Mouse (Mus musculus): Measurements from ENCODE around the gene Ctns.
A peak's percentile ranks its signal among the peaks of the same experiment; 100 is the strongest.

The Ctns gene

DNA sequence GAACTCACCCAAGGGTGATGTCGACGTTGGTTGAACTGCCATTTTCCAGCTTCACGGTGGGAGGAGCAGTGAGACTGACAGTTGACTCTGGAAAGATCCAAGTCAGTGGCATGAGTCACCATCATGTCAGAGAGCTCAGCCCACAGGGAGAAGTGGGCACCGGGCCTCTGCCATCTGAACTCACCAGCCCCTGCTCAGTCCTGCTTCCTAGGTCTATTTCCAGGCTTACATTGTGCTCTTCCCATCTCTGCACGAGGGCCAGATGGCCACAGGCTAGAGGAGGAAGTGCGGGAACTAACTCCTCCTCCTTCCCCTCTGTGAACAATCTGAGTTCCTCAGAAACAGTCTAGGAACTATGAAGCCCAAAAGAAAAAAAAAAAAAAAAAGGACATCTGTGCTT, 5.8 kb downstream of the Ctns start:
- peak; percentile 77 to 82 for DNase-seq

GRCm38 (mm10) chr11:73187231-73187630, 11.6 kb downstream of the Ctns start:
- no peak for DNase-seq

DNA sequence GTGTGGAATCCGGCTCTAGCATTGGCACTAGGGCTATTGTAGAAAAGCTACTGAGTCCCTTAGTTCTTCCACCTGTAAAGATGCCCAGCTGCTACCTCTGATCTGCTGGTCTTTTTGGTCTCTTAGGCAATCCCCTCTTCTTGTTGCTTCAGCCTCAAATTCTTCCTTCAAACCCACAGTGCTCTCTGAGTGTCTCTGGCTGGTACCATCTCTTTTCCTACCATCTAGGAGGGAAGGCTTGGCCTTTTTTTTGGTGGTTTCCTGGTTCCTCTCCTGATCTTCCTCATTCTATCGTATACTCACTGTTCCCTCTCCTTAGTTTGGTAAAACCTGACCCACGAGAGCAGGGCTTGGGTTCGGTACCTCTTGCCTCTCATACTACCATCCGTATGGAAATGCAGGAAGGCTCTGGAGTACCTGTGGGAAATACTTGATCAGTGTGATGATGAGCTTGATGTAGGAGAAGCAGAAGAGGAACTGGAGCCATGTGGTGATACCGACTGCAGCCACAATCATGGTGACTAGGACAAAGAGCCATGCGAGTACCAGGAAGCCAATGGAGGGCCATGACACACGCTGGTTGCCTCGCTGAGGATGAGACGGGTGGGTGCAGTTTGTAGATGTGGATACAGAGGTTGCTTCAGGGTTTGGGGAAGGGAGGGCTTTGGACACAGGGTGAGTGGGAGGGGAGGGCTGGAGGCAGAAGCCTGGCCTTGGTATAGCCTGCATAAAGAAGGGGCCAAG, 12.8 kb downstream of the Ctns start:
- DNase-seq, result no peak

GRCm38 (mm10) chr11:73177895-73178294, 20.9 kb downstream of the Ctns start:
- DNase-seq, result no peak

GRCm38 (mm10) chr11:73177509-73177875, 21.4 kb downstream of the Ctns start:
- peak in 1 of 2 experiments; percentile 64 for DNase-seq

DNA sequence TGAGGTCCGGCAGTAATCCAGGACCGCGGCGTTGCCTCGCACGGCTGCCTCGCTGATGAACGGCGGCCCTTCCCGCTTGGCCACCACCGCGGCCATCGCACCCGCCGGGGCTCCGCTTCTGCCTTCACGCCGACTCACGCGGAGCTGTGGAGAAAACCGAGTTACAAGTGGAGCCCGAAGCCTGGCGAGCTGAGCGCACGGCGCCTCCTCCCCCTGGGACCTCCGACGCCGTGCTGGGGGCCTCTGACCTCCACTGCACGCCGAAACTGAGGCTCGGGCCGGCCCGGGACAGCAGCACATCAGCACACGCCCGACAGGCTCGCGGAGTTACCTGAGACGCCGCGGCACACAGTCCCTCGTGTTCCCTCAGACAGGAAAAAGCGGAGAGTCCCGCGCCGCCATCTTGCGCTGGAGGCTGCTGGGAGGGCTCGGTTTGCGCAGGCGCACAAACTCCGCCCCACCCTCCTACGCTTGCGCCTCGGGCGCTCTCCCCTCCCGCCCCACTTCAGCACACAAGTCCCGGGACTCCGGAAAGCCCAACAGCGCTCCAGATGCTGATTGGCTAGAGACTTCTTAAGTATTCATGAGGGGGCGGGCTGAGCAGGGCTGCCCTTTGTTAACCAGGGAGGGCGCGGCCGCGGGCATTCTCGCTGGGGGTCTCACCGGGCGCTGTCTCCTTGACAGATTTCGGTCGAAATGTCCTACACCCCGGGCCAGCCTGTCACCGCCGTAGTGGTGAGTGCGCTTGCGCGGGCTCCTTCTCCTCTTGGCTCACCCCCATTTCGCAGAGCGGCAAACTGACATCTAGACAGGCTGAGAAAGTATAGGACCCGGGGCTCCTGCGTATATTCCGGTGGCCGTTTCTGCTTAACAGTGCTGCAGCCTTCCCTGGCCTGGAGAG, 22.0 kb downstream of the Ctns start, which contains the start of the genes Emc6 and Tax1bp3:
Gene Emc6 (minus strand): TSS at position 430 of the 901 bp plus-strand sequence.
Gene Tax1bp3 (plus strand): TSS at position 476 of the 901 bp plus-strand sequence.
- peak; percentile 96 to 98 for DNase-seq

DNA sequence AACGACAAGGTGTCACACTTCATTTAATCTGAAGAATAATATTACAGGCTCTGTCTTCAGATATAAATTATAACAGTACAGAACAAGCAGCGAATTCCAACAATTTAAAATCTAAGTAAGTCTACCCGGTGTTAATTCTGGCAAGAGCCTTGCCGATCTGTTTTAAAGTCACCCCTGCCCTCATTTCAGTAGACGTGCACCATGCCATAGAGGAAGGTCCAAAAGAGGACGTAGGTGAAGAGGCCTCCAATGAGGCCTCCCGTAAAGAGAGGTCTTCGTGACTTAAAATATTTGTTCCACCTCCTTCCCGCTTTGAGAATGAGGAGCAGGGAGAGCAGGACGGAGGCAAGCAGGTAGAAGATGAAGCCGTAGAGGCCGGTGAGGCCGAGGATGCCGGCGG, 22.7 kb downstream of the Ctns start:
- DNase-seq, result no peak

- DNase-seq, result no peak
Measured at GRCm38 (mm10) chr11:73175612-73176011, 23.2 kb downstream of the Ctns start.

- peak in 1 of 2 experiments; percentile 29 for DNase-seq
Measured at GRCm38 (mm10) chr11:73172186-73172585, 26.7 kb downstream of the Ctns start.

GRCm38 (mm10) chr11:73169231-73169630, 29.6 kb downstream of the Ctns start:
- peak; percentile 72 to 82 for DNase-seq

DNA sequence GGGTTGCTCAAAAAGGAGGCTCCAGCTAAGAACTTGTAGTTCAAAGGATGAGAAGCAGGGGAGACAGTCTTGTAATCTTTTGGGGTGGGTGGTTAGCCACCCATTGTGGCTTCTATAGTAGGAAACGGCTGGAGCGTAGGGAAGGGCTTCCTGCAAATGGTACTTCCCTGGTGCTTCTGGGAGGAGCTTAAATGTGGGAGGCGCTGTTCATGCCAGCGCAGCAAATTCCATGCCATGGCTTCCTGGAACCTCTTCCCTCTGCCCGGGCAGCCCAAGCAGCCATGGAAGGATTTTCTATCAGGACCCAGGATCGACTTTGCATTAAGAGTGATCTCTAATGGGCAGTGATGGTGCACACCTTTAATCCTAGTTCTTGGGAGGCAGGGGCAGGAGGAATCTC, 30.3 kb downstream of the Ctns start:
- DNase-seq, result no peak

- no peak for DNase-seq
Measured at GRCm38 (mm10) chr11:73168071-73168470, 30.8 kb downstream of the Ctns start.

- no peak for DNase-seq
Measured at GRCm38 (mm10) chr11:73162284-73162683, 36.6 kb downstream of the Ctns start.

DNA sequence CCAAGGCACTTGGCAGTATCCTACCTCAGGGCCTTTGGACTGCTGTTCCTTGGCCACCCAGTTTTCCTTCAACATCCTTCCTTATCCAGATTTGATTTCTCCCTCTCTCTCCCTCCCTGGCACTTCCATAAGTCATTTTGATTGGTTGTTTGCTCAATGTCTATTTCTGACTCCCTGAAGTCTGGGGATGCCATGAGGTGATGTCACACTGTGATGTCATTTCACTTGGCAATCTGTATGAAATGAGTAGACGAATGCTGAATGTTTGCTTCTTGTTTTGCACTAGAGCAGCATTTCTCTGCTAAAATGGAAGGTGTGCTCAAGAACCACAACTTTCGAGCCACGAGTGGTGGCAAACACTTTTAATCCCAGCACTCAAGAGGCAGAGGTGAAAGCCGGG, 37.2 kb downstream of the Ctns start:
- no peak for DNase-seq

DNA sequence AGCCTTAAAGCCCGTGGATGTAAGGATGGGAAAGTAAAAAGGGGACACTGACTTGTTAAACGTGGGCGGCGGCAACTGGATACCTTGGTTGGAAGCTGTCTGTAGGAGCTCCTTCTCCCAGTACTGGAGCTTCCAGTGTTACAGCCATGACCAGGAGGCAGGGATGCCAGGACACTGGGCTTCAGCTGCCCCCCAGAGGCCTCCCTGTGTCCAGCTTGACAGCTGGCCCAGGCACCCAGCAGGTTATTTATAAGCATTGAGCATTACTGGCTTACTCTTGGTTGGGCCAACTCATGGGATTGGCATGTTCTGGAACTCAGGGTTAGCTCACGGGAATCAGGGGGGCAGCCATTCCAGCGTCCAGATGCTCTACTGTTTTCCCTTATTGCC, 38.0 kb downstream of the Ctns start:
- DNase-seq, result no peak

GRCm38 (mm10) chr11:73159957-73160810, 38.7 kb downstream of the Ctns start, which contains the start of gene P2rx5:
Gene P2rx5 (plus strand): TSS chr11:73160421.
- DNase-seq, result peak; percentile 57 to 69

DNA sequence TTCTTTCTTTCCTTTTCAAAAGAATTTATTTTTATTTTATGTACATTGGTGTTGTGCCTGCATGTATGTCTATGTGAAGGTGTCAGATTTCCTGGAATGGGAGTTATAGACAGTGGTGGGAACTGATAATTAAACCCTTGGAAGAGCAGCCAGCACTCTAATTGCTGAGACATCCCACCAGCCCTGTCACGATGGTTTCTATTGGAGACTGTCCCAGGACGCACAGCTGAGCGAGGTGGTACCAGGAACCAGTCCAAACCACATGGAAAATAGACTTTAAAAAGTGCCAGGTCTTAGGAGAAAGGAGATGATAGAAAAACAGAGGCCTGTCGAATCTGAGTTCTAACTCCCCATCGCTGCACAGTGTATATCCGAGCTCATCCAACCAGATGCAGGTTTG, 43.8 kb downstream of the Ctns start:
- DNase-seq, result no peak

DNA sequence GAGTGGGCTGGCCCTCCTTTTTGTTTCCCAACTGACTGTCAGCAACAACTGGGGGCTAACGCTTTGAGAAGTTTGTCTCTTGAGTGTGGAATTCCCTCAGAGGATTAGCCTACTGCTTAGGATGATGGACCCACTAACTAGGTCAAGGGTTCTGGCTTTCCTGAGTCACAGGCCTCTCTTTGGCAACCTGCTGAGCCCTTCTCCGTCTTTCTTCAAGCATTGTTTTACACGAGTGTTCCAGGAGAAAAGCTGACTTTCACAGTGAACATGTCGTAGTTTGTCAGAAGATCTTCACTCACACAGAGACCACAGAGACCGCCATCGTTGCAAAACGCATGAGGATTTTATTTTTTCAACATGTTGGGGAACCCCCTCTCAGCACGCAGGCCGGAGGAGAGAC, 50.6 kb downstream of the Ctns start:
- no peak for DNase-seq

- DNase-seq, result no peak
Measured at GRCm38 (mm10) chr11:73146975-73147365, 51.9 kb downstream of the Ctns start.

- no peak for DNase-seq
Measured at GRCm38 (mm10) chr11:73146026-73146974, 52.5 kb downstream of the Ctns start.

GRCm38 (mm10) chr11:73144261-73144681, 54.6 kb downstream of the Ctns start:
- DNase-seq, result no peak

All from cerebellum, postnatal 25 days (tissue).